Mouse (Mus musculus) brain, embryonic 14.5 days (tissue): ENCODE data around the gene Gpr146. TPM values are rescaled to one million over a fixed set of nuclear protein-coding genes. Genes with fewer than 3 reads are reported as not detected.
A peak's percentile ranks its signal among the peaks of the same experiment; 100 is the strongest.

Experiments
- DNase-seq: peaks from one replicate; pipeline ENCODE4 v3.0.0-alpha.2; 2011; ENCODE audit warnings: low read depth
- CTCF ChIP-seq: fragments of 200-500 bp; IDR thresholded peaks from 2 replicates; pipeline ENCODE4 v1.5.1; 2012; ENCODE audit warnings: inconsistent platforms, mild to moderate bottlenecking, moderate library complexity, borderline replicate concordance; ENCODE audit not compliant: insufficient read depth, insufficient read length; ENCODE audit errors: extremely low read depth
- POLR2A ChIP-seq: fragments of 200-500 bp; IDR thresholded peaks from 2 replicates; pipeline ENCODE4 v1.6.1; 2012; ENCODE audit warnings: mild to moderate bottlenecking, inconsistent platforms, borderline replicate concordance; ENCODE audit not compliant: poor library complexity, insufficient read depth, insufficient read length, severe bottlenecking; ENCODE audit errors: extremely low read depth
- polyA plus RNA-seq: library from polyadenylated mRNA; depleted of rRNA; stranded (reverse); fragments of >200 nt; gene quantifications from 2 replicates; pipeline ENCODE4 v1.2.3, GENCODE M21; 2012

Gpr146 gene
- polyA plus RNA-seq, 1 experiment, result 2.0 TPM

DNA sequence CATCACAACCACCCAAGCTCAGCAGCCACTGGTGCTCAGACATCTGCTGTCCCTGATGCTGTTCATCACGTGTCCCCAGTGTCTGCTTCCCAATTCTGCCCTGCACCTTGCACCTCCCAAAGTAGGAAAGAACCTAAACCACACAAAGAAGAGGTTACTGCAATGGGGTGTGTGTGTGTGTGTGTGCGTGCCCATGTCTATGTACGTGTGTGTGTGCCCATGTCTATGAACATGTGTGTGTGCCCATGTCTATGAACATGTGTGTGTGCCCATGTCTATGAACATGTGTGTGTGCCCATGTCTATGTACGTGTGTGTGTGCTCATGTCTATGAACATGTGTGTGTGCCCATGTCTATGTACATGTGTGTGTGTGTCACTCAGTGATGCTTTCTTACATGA, 18.0 kb downstream of the Gpr146 start:
- TF ChIP-seq POLR2A (no peak), CTCF (no peak)

DNA sequence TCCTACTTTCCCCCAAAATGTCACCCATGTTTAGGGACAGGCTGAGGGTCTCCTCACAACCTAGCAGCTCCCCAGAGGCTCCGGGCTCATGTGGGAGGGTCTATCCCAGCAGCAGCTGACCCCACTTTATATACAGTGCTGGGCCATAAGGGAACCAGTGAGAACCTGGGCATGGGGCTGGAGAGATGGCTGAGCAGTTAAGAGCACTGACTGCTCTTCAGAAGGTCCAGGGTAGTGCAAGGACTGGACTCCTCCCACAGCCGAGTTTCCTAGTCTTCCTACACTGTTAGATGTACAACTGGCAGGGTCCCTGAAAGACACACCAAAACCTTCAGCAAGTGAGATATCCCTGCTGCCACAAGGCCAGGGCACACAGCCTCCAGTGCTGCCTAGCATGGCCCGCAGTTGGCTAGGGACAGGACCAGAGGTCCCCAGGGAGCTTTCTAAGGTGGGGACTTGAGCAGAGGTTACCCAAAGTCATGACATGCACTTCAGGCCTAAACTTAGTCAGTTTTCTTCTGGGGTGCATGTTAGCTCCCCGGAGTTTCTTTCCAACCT, 19.9 kb downstream of the Gpr146 start:
- TF ChIP-seq CTCF, result no peak
- TF ChIP-seq POLR2A, result no peak
- no peak for DNase-seq

More for the DNA sequence above, 18.0 kb downstream of the Gpr146 start:
- DNase-seq, result no peak

DNA sequence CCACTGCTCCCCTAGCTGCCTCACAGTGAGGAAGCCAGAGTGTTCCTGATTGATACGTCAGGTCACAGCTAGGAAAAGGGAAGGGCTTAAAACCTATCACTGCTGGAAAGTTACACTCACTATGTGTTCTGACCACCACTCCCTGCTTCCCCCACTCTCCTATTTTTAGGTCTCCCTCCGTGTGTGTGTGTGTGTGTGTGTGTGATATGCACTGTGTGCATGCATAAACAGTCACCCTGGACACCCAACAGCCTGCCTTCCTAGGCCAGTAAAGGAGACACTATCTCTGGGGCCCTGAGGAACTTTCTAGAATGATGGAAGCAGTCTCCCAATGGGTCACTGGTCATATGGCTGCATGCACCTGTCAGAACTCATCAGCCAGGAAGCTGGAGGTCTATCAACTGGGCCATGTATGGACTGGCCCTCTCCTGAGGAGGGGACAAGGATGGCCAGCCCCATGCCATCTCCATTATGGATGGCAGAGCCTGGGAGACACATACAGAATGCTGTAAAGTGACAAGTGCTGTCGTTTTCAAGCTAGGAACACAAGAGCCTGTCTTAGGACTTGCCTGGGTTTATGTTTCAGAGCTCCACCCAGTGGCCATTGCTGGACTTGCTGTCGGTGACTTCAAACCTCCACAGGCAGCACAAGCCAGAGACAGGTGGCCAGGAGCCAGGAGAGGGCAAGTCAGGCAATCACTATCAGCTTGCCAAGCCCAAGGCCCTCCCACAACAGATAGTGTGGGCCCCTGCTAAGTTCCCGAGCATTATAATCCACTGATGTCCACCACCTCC, 20.7 kb downstream of the Gpr146 start:
- TF ChIP-seq CTCF, result peak; percentile 88
- TF ChIP-seq POLR2A, result no peak
- DNase-seq, result peak; percentile 95

DNA sequence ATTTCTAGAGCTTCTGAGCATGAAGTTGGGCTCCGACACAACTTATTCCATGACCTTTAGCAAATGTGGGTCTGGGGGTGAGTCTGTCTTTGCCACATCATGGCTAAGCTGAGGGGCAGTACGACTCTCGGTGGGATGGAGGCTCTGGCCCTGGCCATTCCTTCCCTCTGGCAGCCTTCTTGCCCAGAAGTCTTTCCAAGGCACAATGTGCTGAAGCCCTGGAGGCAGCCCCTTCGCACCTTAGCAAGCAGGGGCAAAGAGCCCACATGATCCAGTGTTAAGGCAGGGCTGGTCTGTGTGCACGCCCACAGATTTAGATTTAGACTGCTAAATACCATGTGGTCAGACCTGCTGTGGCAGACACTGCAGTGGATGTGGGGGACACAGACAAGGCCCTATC, 21.3 kb downstream of the Gpr146 start:
- no peak for TF ChIP-seq CTCF
- TF ChIP-seq POLR2A, result no peak
- DNase-seq, result no peak

DNA sequence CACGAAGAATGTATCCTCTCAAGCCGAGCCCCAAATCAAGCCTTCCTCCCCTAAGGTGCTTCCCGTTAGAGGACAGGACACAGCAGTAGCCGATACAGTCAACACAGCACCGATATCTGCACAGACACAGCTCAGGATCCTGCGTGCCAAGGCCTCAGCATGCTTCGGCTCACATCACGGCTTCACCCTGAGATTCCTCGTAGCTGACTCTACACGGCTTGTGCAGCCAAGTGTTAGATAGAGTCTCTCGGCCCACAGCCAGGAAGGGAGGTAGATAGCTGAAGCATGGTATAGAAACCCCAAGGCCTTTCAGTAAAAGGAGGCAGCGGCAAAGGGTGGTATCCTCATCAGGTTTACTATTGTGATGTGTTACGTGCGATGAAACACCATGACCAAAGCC, 22.5 kb downstream of the Gpr146 start:
- TF ChIP-seq POLR2A (no peak), CTCF (no peak)
- DNase-seq, result no peak

DNA sequence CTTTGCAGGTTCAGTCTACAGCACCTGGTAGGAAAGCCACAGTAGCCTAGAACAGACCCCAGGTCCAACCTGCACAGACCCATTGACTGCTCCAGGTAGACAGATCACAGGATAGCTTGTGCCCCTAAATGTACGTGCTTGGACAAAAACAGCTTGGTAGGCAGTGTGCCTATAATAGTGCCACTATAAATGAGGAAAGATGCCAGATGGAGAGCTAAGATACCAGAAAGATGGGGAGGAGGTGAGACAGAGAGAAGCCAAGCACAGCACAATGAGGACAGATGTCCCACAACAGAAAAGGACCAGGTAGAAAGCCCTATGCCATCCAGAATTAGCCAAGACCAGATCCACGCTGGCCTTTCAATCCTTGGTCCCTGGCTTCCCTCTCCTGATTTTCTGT, 24.6 kb downstream of the Gpr146 start:
- DNase-seq, result no peak
- TF ChIP-seq POLR2A (no peak), CTCF (no peak)

DNA sequence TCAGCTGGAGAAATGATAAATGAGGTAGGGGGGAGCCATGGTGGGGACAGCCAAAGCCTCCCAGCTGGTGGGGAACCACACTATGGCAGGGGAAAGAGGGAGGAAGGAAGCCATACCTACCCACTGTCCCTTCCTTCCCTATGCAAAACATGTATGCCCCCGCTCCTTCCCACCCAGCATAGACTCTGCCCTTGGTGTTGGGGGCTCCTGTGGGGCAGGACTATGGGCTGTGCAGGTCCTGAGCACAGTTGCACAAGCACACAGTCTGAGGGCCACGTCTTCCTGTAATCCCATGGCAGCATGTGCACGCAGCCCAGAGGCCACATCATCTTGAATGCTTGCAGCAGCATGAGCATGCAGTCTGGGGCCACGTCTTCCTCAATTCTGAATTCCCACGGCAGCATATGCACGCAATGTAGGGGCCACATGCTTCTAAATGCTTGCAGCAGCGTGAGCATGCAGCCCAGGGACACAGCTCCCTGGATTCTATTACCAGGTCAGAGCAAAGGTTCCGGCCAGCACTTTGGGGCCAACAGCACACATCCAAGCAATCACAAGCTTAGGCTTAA, 26.3 kb downstream of the Gpr146 start:
- TF ChIP-seq CTCF, result no peak
- TF ChIP-seq POLR2A, result no peak
- no peak for DNase-seq

DNA sequence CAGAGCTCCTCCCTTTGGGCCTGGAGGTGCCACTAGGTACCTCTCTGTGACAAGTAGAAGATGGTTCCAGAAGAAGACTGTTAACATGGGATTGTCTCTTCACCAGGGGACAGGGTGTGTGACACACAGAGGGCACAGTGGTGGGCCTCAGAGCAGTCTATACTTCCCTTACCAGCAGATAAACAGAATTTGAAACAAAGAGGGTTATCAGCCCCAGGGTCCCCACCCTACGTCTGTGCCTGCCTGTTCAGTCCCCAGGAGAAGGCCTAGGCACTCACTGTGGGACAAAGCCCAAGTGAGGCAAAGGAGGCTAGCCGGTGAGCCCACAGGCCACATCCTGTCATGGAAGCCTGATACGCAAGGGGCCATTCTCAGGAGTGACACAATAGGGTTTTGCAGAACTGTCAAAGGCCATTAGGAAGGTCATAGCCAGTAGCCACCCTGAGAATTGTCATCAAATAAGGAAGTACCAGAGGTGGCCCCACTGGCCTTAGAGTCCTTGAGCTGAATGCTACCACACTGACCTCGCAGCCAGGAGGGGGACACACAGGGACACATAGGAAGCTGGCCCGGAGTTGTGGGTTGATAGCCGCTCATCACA, 27.4 kb downstream of the Gpr146 start, which contains the start of gene C130050O18Rik:
Gene C130050O18Rik, plus strand, starts transcription at position 480 of the 601 bp plus-strand sequence.
- TF ChIP-seq POLR2A (no peak), CTCF (no peak)
- no peak for DNase-seq

DNA sequence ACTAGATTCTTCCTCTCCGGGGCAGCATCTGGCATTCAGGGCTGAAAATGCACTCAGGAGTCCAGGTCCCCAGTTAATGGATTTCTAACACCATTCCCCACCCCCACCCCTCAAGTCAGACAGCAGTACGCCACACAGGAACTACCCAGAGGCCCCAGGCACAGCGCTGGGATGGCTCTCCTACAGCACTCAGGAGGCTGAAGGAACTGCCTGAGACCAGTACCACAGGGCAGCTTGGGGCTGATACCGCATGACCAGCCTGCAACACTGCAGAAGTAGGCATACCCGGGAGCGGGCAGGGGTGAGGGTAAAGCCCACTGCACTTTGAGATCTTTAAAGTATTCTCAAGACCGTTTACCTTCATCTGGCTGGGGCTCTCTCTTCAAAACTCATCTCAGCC, 28.0 kb downstream of the Gpr146 start:
- no peak for DNase-seq
- TF ChIP-seq CTCF (no peak), POLR2A (no peak)

DNA sequence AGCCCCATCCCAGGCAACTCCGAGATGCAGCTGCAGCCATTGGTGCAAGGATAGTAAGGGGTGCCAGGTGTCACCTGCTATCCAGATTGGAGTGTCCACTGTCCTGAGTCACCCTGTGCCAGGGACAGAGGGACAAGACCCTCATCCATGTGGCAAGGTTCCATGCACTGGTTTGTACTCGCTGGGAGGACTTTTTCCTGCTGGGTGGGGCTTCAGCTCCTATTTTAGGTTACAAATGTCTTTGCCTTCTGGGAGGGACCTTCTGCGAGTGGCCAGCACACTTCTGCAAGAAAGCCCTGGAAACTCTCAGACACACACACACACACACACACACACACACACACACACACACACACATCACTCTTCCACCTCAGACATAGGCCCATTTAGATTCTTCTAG, 28.5 kb downstream of the Gpr146 start:
- no peak for TF ChIP-seq POLR2A
- no peak for DNase-seq

DNA sequence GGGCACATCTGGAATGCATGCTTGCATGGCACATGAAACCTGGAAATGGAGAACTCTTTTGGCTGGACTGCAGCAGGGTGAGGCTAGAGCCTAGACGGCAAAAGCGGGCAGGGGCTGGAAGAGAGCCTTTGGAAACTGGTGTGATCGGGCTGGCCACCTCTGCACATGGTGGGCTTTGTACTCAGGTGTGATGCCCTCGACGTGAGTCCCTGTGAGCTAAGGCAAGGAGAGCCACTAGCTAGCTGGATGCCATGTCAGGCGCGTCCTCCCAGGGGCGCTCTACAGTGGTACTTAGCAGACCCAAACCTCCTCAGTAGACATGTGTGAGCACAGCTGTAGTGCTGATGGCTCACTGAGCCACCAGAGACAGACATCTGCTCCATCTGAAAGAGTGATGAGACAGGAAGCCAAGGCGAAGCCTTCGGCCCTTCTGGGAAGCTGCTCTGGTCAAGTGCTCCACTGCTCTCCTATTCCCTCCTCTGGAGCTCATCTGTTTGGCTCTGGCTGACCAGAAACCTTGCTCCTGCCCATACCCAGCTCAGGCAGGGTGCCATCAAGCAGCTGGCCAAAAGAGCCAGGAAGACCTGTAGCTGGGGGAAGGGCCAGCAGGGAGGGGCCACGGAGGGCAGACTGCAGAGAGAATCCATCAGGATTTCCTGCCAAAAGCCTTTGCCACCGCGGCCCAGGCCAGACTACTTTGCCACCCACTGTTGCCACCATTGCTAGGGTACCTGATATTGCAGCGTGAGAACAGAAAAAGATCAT, 29.8 kb downstream of the Gpr146 start:
- DNase-seq, result no peak
- no peak for TF ChIP-seq CTCF
- no peak for TF ChIP-seq POLR2A

DNA sequence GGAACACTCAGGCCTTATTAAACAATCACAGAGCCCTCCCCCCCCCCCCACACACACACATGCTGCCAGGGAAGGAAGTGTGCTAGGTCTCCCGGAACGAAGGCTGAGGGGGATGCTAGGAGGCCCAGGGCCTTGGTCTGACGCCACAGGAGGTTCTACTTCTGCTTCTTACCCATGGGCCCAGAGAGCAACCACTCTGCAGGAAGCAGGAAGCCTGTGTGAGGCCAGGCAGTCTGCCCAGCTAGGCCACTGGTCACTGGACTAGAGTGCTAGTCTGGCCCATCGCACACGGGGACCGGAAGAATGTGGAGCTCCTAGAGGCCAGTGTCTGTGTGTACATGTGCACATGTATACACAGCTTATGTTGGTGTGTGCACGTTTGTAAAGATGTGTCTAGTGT, 31.0 kb downstream of the Gpr146 start:
- no peak for TF ChIP-seq CTCF
- no peak for TF ChIP-seq POLR2A
- DNase-seq, result no peak

DNA sequence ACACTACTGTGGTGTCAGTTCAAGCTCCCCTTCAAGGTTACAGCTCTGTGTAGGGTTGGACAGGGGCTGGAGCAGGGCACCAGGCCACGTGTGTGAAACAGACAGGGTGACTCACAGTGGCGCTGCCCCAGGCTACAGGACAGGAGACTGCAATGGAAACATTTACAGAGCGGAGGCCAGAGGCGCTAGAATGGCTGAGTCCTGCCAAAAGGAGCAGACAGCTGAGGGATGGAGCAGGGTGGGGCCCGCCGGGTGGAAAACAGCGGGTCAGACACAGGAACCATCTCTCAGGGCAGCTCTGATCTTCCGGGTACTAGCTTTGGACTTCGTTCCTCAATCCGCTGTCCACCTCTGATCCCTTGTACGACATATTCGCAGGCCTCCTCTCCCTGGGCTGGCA, 31.9 kb downstream of the Gpr146 start:
- no peak for TF ChIP-seq CTCF
- TF ChIP-seq POLR2A, result no peak
- DNase-seq, result no peak
